Mouse (Mus musculus) heart, postnatal 25 days (tissue): ENCODE results near the gene Eif3d. TPM values are rescaled to one million over a fixed set of nuclear protein-coding genes. Genes with fewer than 3 reads are reported as not detected.
A peak's percentile ranks its signal among the peaks of the same experiment; 100 is the strongest.
"Not testable (repeated sequence)": the region's sequence is repeated elsewhere in the genome, so short reads cannot be mapped to it uniquely, and the experiment has no call there.

ENCODE experiments used
- DNase-seq: peaks from one replicate; pipeline ENCODE4 v3.0.0; 2022; ENCODE audit warnings: low spot score
- intact Hi-C: fragments of 180-260 bp; cut with DNase I; formaldehyde crosslinking; loops from one replicate; pipeline ENCODE4 v1.15.1; 2025
- total RNA-seq, 2 experiments: library from RNA; stranded (reverse); gene quantifications; 2 replicates each; pipeline ENCODE4 v1.2.3; 2021

The Eif3d gene
- 10 to 100 TPM; 69.3 to 69.5 TPM for total RNA-seq

- intact Hi-C loops, result loop anchor here (2.0 kb wide), 1 partner anchor 36 kb away; no protein-coding TSS in a partner anchor
- peak; percentile 93 for DNase-seq
These were observed at the start of gene Eif3d for GRCm38 (mm10) chr15:77970470-77971292. Eif3d (minus strand) TSS chr15:77970813.

- DNase-seq, result no peak
- intact Hi-C loops, result no loop called here
These were observed 43.4 kb upstream of the Eif3d start for GRCm38 (mm10) chr15:78014046-78014445.

- intact Hi-C loops, result not testable (repeated sequence)
These were observed 37.6 kb upstream of the Eif3d start for GRCm38 (mm10) chr15:78008206-78008605.

GRCm38 (mm10) chr15:78003929-78004328 is 33.3 kb upstream of the Eif3d start:
- intact Hi-C loops, result no loop called here
- no peak for DNase-seq

More at GRCm38 (mm10) chr15:78008206-78008605, 37.6 kb upstream of the Eif3d start:
- not testable (repeated sequence) for DNase-seq

- intact Hi-C loops, result no loop called here
- DNase-seq, result no peak
These were observed 30.8 kb upstream of the Eif3d start for GRCm38 (mm10) chr15:78001400-78001799.

- DNase-seq, result no peak
- intact Hi-C loops, result no loop called here
These were observed 17.9 kb upstream of the Eif3d start for GRCm38 (mm10) chr15:77988541-77988940.

GRCm38 (mm10) chr15:77983391-77983790 is 12.8 kb upstream of the Eif3d start:
- intact Hi-C loops, result no loop called here
- no peak for DNase-seq

GRCm38 (mm10) chr15:77982195-77982939 is 11.8 kb upstream of the Eif3d start:
- intact Hi-C loops, result no loop called here
- no peak for DNase-seq

GRCm38 (mm10) chr15:77981181-77981680 is 10.6 kb upstream of the Eif3d start:
- intact Hi-C loops, result no loop called here

GRCm38 (mm10) chr15:77979427-77979865 is 8.8 kb upstream of the Eif3d start:
- DNase-seq, result no peak
- intact Hi-C loops, result no loop called here

More at GRCm38 (mm10) chr15:77981181-77981680, 10.6 kb upstream of the Eif3d start:
- DNase-seq, result no peak

- no peak for DNase-seq
- intact Hi-C loops, result no loop called here
These were observed 7.0 kb upstream of the Eif3d start for GRCm38 (mm10) chr15:77977663-77978062.

GRCm38 (mm10) chr15:77974165-77974841 is 3.7 kb upstream of the Eif3d start:
- intact Hi-C loops, result no loop called here
- no peak for DNase-seq

GRCm38 (mm10) chr15:77969940-77970469 is 608 bp downstream of the Eif3d start:
- DNase-seq, result no peak
- intact Hi-C loops, result loop anchor here (2.0 kb wide), 1 partner anchor 35 kb away; no protein-coding TSS in a partner anchor

- intact Hi-C loops, result no loop called here
These were observed 5.5 kb downstream of the Eif3d start for GRCm38 (mm10) chr15:77965117-77965528.

GRCm38 (mm10) chr15:77962447-77962846 is 8.2 kb downstream of the Eif3d start:
- no peak for DNase-seq
- intact Hi-C loops, result no loop called here

More at GRCm38 (mm10) chr15:77965117-77965528, 5.5 kb downstream of the Eif3d start:
- DNase-seq, result no peak

GRCm38 (mm10) chr15:77960693-77961092 is 9.9 kb downstream of the Eif3d start:
- no peak for DNase-seq
- intact Hi-C loops, result no loop called here

- intact Hi-C loops, result no loop called here
- DNase-seq, result no peak
These were observed 12.5 kb downstream of the Eif3d start for GRCm38 (mm10) chr15:77958071-77958470.

- intact Hi-C loops, result no loop called here
- no peak for DNase-seq
These were observed 13.0 kb downstream of the Eif3d start for GRCm38 (mm10) chr15:77957625-77958024.

- intact Hi-C loops, result no loop called here
- peak; percentile 60 for DNase-seq
These were observed 14.2 kb downstream of the Eif3d start, which contains the start of gene Foxred2 for GRCm38 (mm10) chr15:77956404-77956901. Foxred2 (minus strand) TSS chr15:77956722.
